Mouse (Mus musculus) liver, adult 2 months (tissue): ENCODE data around the gene Kras.
A peak's percentile ranks its signal among the peaks of the same experiment; 100 is the strongest.

Experiments
- CTCF ChIP-seq: fragments of 200-500 bp; IDR thresholded peaks from 2 replicates; pipeline ENCODE4 v1.5.1; 2011; ENCODE audit warnings: low read depth, low read length, control low read depth
- POLR2A ChIP-seq: fragments of 200-500 bp; IDR thresholded peaks from 2 replicates; pipeline ENCODE4 v1.6.1; 2011; ENCODE audit warnings: low read length, control low read depth; ENCODE audit not compliant: insufficient read depth; ENCODE audit errors: extremely low read depth

DNA sequence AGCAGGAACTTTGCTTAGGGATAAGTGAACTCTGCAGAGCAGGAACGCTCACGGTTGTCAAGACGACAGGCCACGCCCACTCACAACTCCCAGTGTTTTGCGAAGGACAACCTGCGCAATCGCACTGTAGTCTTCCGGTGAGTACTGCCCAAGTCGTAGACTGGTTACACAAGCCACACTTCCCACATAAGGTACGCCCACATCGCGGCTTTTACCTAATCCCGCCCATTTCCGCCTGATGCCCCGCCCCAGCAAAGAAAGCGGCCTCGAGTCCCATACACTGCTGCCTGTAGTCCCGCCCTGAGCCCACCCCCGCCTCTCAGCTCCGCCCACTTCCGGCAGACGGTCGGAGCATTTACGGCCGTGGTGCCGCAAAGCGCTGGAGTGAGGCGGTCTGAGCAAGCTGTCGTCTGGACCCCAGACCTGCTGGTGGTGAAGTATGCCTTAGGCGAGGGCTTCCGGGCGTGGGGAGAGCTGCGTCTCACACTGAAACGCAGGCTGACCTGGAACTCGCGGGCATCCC lies 39.2 kb downstream of the Kras start, which contains the start of the genes Casc1 and Etfrf1:
- peak; percentile 99 for TF ChIP-seq POLR2A
- TF ChIP-seq CTCF, result no peak
